Mouse (Mus musculus): ENCODE measurements at regions not wholly inside any gene's neighbourhood (a gene's known extent, or its start where the extent isn't known, plus 50 kb on each side); places are given as distances from the start of the nearest gene placed in this dataset.
"Not testable (repeated sequence)": the region's sequence is repeated elsewhere in the genome, so short reads cannot be mapped to it uniquely, and the experiment has no call there.

DNA sequence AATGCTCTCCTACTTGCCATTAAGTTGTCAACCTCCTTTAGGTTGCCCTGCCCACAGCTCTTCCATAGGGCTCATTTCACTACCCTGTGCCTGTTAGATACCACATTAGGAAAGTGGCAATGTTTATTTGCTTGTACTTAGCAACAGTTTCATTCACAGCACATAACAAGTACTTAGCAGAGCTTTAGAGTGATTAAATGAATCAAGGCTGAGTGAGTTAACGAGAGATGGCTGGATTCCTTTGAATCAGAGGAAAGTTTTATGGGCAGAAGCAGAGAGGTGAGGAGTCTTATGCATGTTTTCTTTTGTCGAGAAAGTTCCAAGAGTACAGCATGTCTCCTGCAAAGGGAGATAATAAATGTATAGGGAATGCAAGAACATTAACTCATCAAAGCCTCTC is 60.5 kb downstream of the Ptgs2 start:
- no peak overlapping the region for H3K9ac ChIP-seq
- no peaks in the 10 kb centered on the region for H3K4me1 ChIP-seq (replicated peaks)
- no peak overlapping the region for H3K4me3 ChIP-seq (replicated peaks)
- 74% methylated on average over 2 of the region's 2 CpGs for WGBS
- H3K9me3 ChIP-seq = no peaks in the 10 kb centered on the region
- no peak overlapping the region for H3K27ac ChIP-seq
- ATAC-seq = no peak
- no peaks in the 10 kb centered on the region for H3K27me3 ChIP-seq (replicated peaks)
- H3K36me3 ChIP-seq = no peaks in the 10 kb centered on the region
- no peak overlapping the region for H3K4me2 ChIP-seq (replicated peaks)

DNA sequence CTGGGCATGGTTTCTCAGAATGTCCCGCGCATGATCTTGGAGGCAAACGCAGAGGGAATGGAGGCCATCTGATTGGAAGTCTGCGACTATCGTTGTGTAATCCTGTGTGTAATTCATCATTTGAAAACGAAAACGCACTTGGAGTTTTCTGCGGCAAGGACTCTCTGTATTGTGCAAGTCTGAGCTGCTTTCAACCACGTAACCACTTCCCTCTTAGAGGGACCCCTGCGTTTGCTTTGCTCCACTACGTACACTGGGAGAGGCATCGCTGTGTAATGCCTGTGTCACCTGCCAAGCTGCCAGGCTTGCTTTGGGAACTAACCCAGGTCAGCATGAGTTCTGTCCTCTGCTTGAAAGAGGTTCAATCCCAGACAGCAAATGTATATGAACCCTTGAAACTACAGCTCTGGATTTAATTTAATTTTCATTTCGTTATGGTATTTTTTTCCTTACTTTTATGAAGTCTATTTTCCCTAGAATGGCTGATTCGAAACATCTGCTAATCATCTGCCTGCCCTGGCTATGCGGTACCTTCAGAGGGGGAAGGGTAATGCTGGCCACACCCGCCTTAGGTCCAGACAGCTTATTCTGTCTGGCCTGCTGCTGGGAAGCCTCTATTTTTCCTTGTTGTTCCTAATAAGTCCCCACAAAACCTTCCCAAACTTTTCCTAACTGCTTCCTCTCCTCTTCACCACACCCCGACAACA is 65.2 kb downstream of the Ptgs2 start:
- H3K27me3 ChIP-seq (replicated peaks) = no peaks in the 10 kb centered on the region
- ATAC-seq = peak; percentile 55; the same call in 1 of the 2 replicates
- no peaks in the 10 kb centered on the region for H3K9me3 ChIP-seq
- no peak overlapping the region for H3K4me3 ChIP-seq (replicated peaks)
- H3K36me3 ChIP-seq = no peaks in the 10 kb centered on the region
- H3K4me2 ChIP-seq (replicated peaks) = peak overlapping the region; percentile 30
- WGBS = 44% methylated on average over 17 of the region's 17 CpGs
- peak overlapping the region; percentile 8; the same call in 1 of the 2 replicates for H3K9ac ChIP-seq
- no peak overlapping the region for H3K27ac ChIP-seq
- H3K4me1 ChIP-seq (replicated peaks) = no peaks in the 10 kb centered on the region

DNA sequence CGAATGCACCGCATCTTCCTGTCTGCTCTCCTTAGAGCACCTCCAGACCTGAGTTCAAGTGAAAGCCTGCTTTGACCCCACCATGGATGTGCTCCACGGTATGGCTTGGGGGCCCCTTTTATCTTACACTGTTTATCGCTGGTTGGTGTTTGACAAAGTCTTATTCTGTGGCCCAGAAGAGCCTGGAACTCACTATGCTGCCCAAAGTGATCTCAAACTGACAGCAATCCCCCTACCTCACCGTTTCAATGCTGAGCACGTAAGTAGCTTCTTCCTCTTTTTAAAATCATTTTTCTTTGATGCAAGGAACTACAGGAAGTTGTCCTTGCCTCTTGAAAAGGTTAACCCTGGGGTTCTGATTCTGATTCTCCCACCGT is 65.8 kb downstream of the Ptgs2 start:
- H3K4me1 ChIP-seq (replicated peaks) = no peaks in the 10 kb centered on the region
- H3K4me3 ChIP-seq (replicated peaks) = no peak overlapping the region
- WGBS = 72% methylated on average over 7 of the region's 7 CpGs
- H3K27me3 ChIP-seq (replicated peaks) = no peaks in the 10 kb centered on the region
- no peak for ATAC-seq
- no peaks in the 10 kb centered on the region for H3K36me3 ChIP-seq
- no peaks in the 10 kb centered on the region for H3K9me3 ChIP-seq
- no peak overlapping the region for H3K27ac ChIP-seq
- H3K4me2 ChIP-seq (replicated peaks) = no peak overlapping the region
- no peak overlapping the region for H3K9ac ChIP-seq

DNA sequence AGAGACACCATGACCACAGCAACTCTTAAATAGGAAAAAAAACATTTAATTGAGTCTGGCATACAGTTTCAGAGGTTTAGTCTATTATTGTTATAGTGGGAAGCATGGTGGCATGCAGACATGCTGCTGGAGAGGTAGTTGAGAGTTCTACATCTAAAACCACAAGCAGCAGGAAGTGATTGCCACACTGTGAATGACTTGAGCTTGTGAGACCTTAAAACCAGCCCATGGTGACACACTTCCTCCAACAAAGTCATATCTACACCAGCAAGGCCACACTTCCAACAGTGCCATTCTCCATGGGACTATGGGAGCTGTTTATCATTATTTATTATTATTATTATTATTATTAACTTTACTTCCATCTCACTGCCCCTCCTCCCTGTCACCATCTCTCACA is 67.3 kb downstream of the Ptgs2 start:
- Histone ChIP-seq H3K9me3 (no peaks in the 10 kb centered on the region), H3K27me3 (replicated peaks) (no peaks in the 10 kb centered on the region), H3K4me2 (replicated peaks) (no peak overlapping the region), H3K4me3 (replicated peaks) (no peak overlapping the region), H3K36me3 (no peaks in the 10 kb centered on the region), H3K4me1 (replicated peaks) (no peaks in the 10 kb centered on the region), H3K27ac (no peak overlapping the region), H3K9ac (no peak overlapping the region)
- no peak for ATAC-seq

DNA sequence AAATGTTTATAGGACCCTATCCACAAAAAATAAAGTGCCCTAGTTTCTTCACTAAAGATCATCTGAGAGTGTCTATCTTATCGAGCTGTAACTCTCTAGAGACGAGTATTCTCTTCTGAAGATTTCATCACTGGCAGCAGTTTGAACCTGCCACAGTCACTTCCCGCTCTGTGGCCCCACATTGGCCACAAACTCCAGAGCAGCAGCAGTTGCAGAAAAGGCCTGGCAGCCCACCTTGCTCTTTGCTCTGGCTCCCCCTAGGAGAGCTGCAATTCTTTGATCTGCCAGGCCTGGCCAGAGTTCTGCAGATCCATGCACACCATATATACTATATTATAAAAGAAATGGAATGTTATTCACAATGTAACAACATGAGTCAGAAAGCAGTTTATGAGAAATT is 74.4 kb downstream of the Ptgs2 start:
- ATAC-seq = no peak
- Histone ChIP-seq H3K36me3 (no peaks in the 10 kb centered on the region), H3K9me3 (no peaks in the 10 kb centered on the region), H3K4me2 (replicated peaks) (no peak overlapping the region), H3K4me1 (replicated peaks) (no peaks in the 10 kb centered on the region), H3K4me3 (replicated peaks) (no peak overlapping the region), H3K27me3 (replicated peaks) (no peaks in the 10 kb centered on the region), H3K9ac (no peak overlapping the region), H3K27ac (no peak overlapping the region)
- WGBS = 78% methylated on average over 3 of the region's 3 CpGs

DNA sequence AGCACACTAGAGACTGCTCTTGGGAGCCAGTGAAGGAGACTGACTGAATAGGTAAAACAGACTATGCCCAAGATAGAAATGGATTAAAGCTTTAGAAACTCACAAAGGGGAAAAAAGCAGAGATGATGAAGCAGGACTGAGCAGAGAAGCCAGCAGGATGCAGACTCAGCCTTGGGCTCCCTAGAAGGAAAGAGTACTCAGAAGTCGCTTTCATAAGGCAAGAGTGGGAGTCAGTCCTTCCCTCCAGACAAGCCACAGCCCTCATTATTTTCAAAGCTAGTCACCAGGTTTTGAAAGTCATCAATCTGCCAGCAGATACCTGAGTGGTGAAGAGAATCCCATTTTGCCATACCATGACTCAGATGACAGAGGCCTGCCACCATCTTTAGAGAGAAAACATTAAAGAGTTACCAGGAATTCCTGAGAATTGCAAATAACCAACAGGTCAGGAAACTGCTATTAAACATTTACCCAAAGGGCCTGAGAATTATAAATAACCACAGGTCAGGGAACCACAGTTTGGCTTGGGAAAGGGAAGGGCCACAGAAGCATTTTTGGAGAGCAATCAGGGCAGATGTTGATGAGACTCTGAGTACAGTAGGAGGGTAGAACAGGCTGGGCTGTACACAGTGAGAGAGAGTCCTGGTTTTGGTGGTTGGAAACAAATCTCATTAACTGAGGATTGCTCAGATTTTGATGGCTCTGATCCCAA is 77.4 kb downstream of the Ptgs2 start:
- Histone ChIP-seq H3K27me3 (replicated peaks) (no peaks in the 10 kb centered on the region), H3K27ac (no peak overlapping the region), H3K9me3 (no peaks in the 10 kb centered on the region), H3K4me2 (replicated peaks) (no peak overlapping the region), H3K9ac (no peak overlapping the region), H3K4me3 (replicated peaks) (no peak overlapping the region), H3K36me3 (no peaks in the 10 kb centered on the region), H3K4me1 (replicated peaks) (no peaks in the 10 kb centered on the region)
- WGBS = 83% methylated on average over 1 of the region's 1 CpGs
- no peak for ATAC-seq

DNA sequence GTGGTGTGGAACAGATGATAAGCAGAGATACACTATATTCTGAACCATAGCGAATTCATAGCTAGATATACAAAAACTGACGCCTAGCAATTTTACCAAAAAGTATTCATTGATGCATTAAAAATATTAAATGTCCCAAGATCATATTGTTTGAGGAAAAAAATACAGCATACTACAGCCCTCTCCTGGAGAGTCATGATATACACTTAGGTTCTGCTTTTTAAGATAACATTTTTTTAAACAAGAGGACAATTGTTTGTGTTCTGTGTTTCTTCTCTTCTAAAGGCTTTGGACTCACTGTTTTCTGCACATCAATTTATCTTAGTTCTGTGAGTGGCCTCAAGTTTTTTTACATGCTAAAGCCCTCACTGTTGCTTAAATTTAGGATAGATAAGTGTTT is 102.2 kb downstream of the Ptgs2 start:
- no peaks in the 10 kb centered on the region for H3K4me1 ChIP-seq (replicated peaks)
- H3K4me2 ChIP-seq (replicated peaks) = no peak overlapping the region
- WGBS = 70% methylated on average over 2 of the region's 2 CpGs
- H3K27me3 ChIP-seq (replicated peaks) = no peaks in the 10 kb centered on the region
- no peak overlapping the region for H3K27ac ChIP-seq
- H3K4me3 ChIP-seq (replicated peaks) = no peak overlapping the region
- H3K9me3 ChIP-seq = no peaks in the 10 kb centered on the region
- no peaks in the 10 kb centered on the region for H3K36me3 ChIP-seq
- no peak overlapping the region for H3K9ac ChIP-seq
- no peak for ATAC-seq

DNA sequence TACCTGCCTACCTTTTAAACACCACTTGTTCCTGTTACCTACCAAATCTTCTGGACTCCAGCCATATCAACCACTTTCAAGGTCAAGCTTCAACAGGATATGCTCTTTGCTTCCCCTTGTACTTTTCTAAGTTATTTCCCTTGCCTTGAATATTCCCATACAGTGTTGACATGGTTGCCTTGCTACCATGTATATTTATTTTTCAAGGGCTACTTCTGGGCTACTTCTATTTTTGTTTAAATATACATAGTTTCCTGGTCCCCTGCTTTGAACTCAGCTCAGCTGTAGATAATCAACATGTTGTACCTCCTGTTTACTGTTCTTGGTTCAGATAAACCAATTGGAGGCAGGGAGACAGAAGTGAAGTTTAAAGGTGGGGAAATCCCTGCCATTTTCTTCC is 106.8 kb upstream of the Pdc start:
- Histone ChIP-seq H3K27me3 (replicated peaks) (no peaks in the 10 kb centered on the region), H3K27ac (no peak overlapping the region), H3K9ac (no peak overlapping the region), H3K4me2 (replicated peaks) (no peak overlapping the region), H3K4me3 (replicated peaks) (no peak overlapping the region), H3K4me1 (replicated peaks) (no peaks in the 10 kb centered on the region), H3K9me3 (no peaks in the 10 kb centered on the region), H3K36me3 (no peaks in the 10 kb centered on the region)
- ATAC-seq = no peak

DNA sequence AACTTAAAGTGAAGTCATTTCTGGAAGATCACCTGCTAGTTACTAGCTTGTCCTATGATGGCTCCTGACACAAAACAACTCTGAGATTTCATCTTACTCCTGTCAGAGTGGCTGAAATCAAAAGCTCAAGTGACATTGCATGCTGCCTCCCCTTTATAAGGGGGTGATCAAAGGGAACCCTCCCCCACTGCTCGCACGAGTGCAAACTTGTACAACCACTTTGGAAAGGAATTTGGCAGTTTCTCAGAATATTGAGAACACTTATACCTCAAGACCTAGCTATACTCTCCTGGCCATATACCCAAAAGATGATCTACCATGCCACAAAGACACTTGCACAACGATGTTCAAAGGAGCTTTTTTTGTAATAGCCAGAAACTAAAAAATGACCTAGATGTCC is 102.5 kb upstream of the Pdc start:
- Histone ChIP-seq H3K4me1 (replicated peaks) (no peaks in the 10 kb centered on the region), H3K9me3 (no peaks in the 10 kb centered on the region), H3K27me3 (replicated peaks) (no peaks in the 10 kb centered on the region), H3K4me2 (replicated peaks) (no peak overlapping the region), H3K36me3 (no peaks in the 10 kb centered on the region), H3K4me3 (replicated peaks) (no peak overlapping the region), H3K9ac (no peak overlapping the region), H3K27ac (no peak overlapping the region)
- no peak for ATAC-seq
- 83% methylated on average over 3 of the region's 3 CpGs for WGBS

DNA sequence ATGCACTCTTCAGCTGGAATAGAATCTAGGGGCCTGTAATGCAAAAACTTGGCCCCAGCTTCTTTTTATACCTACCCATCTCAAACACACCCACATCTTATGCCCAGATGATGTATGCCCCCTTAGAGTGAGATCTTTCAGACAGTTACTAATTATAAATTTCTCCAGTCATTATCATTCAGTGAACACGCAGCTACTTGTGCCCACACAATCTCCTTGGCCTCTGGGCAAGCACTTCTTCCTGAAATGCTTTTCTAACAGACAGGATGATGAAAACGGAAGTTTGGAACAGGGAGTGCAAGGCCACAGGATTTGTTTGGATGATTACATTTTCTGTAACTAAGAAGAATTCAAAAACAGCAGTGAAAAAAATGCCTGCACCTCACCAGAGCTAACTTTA is 100.4 kb upstream of the Pdc start:
- H3K4me1 ChIP-seq (replicated peaks) = no peaks in the 10 kb centered on the region
- H3K36me3 ChIP-seq = no peaks in the 10 kb centered on the region
- H3K27ac ChIP-seq = no peak overlapping the region
- H3K4me2 ChIP-seq (replicated peaks) = no peak overlapping the region
- no peaks in the 10 kb centered on the region for H3K9me3 ChIP-seq
- 70% methylated on average over 2 of the region's 2 CpGs for WGBS
- no peak overlapping the region for H3K9ac ChIP-seq
- ATAC-seq = no peak
- no peak overlapping the region for H3K4me3 ChIP-seq (replicated peaks)
- H3K27me3 ChIP-seq (replicated peaks) = no peaks in the 10 kb centered on the region

DNA sequence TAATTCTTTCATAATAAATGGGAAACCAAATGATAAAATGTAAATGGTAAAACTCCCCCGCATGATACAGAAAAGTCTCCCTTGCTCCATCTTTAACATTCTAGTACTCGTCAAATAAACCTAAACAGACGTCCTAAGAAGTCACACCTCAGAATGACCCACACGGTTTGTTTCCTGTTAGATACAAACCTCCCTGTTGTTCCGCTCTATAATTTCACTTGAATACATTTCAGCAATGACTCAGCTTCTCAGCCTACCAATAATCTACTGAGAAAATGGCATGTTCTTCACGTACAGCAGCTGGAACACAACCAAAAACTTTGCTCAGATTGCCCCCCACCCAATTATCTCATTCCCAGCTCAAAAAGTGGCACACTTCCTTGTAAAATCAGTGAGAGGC is 93.7 kb upstream of the Pdc start:
- H3K4me2 ChIP-seq (replicated peaks) = no peak overlapping the region
- no peaks in the 10 kb centered on the region for H3K27me3 ChIP-seq (replicated peaks)
- H3K27ac ChIP-seq = no peak overlapping the region
- H3K4me3 ChIP-seq (replicated peaks) = no peak overlapping the region
- no peak for ATAC-seq
- H3K9me3 ChIP-seq = no peaks in the 10 kb centered on the region
- WGBS = 79% methylated on average over 6 of the region's 6 CpGs
- no peak overlapping the region for H3K9ac ChIP-seq
- H3K4me1 ChIP-seq (replicated peaks) = no peaks in the 10 kb centered on the region
- H3K36me3 ChIP-seq = no peaks in the 10 kb centered on the region

DNA sequence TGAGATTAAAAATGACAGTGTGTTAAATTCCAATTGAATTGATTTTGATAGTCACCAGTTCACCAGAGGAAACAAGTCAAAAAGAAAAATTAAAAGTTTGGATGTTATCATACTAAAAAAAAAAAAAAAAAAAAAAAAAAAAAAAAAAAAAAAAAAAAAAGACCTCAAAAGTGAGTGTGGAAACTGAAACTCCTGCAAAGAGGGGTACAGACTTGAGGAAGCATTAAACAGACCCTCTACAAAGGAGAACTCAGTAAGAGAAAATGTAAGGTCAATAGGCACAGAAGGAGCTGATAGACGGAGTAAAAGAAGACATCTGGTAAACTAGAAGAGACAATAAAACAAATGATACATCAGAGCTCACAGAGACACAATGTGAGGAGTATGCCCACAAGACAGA is 79.7 kb upstream of the Pdc start:
- H3K27ac ChIP-seq; ATAC-seq; H3K4me1 ChIP-seq (replicated peaks); H3K36me3 ChIP-seq; H3K4me3 ChIP-seq (replicated peaks); H3K9ac ChIP-seq; H3K4me2 ChIP-seq (replicated peaks); H3K9me3 ChIP-seq; H3K27me3 ChIP-seq (replicated peaks): not testable (repeated sequence)
- 78% methylated on average over 1 of the region's 1 CpGs for WGBS

DNA sequence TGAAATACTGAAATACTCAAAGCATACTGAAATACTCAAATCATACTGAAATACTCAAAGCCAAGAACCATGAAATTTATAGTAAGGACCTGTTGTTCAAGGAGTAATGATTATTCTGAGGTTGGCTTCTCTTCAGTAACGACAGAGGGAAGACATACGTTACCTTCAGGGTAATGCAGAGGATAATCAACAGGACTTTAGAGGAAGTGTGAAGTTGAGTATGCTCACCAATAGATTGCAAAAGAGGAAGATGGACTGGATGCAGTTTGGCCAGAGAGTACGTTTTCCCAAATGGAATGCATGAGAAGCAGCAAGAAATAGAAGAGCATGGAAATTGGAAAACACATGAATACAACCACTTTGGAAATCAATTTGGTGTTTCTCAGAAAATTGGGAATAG is 79.1 kb upstream of the Pdc start:
- no peaks in the 10 kb centered on the region for H3K27me3 ChIP-seq (replicated peaks)
- H3K9ac ChIP-seq = no peak overlapping the region
- no peaks in the 10 kb centered on the region for H3K4me1 ChIP-seq (replicated peaks)
- WGBS = 88% methylated on average over 3 of the region's 3 CpGs
- no peak overlapping the region for H3K4me3 ChIP-seq (replicated peaks)
- no peak overlapping the region for H3K27ac ChIP-seq
- no peaks in the 10 kb centered on the region for H3K9me3 ChIP-seq
- no peak for ATAC-seq
- H3K36me3 ChIP-seq = no peaks in the 10 kb centered on the region
- H3K4me2 ChIP-seq (replicated peaks) = no peak overlapping the region

All from intestine, embryonic 15.5 days (tissue).